Mouse (Mus musculus): ENCODE results near the gene Hoxd8. TPM values are rescaled to one million over a fixed set of nuclear protein-coding genes. Genes with fewer than 3 reads are reported as not detected.

Hoxd8 gene
- total RNA-seq (2022) = not detected

GRCm38 (mm10) chr2:74704393-74704998, at the start of gene Hoxd8:
Gene Hoxd8, plus strand, starts transcription at chr2:74704615.
- DNase-seq (ENCODE audit: low spot score in 2 of 2) = no peak

GRCm38 (mm10) chr2:74654743-74655419, 49.5 kb upstream of the Hoxd8 start:
- no peak for DNase-seq (ENCODE audit: low spot score in 2 of 2)

- DNase-seq (ENCODE audit: low spot score in 2 of 2) = no peak
These were observed 49.0 kb upstream of the Hoxd8 start for GRCm38 (mm10) chr2:74655420-74655781.

GRCm38 (mm10) chr2:74655821-74656631, 48.4 kb upstream of the Hoxd8 start:
- no peak for DNase-seq (ENCODE audit: low spot score in 2 of 2)

GRCm38 (mm10) chr2:74656632-74657021, 47.8 kb upstream of the Hoxd8 start:
- DNase-seq (ENCODE audit: low spot score in 2 of 2) = no peak

GRCm38 (mm10) chr2:74657251-74658023, 47.0 kb upstream of the Hoxd8 start:
- DNase-seq (ENCODE audit: low spot score in 2 of 2) = no peak

- DNase-seq (ENCODE audit: low spot score in 2 of 2) = no peak
These were observed 46.3 kb upstream of the Hoxd8 start for GRCm38 (mm10) chr2:74658024-74658666.

GRCm38 (mm10) chr2:74658667-74659371, 45.6 kb upstream of the Hoxd8 start:
- DNase-seq (ENCODE audit: low spot score in 2 of 2) = no peak

GRCm38 (mm10) chr2:74659507-74660005, 44.9 kb upstream of the Hoxd8 start, which contains the start of gene Evx2:
Gene Evx2, minus strand, starts transcription at chr2:74659557.
- DNase-seq (ENCODE audit: low spot score in 2 of 2) = no peak

GRCm38 (mm10) chr2:74660421-74661375, 43.7 kb upstream of the Hoxd8 start:
- DNase-seq (ENCODE audit: low spot score in 2 of 2) = no peak

GRCm38 (mm10) chr2:74661685-74662084, 42.7 kb upstream of the Hoxd8 start:
- no peak for DNase-seq (ENCODE audit: low spot score in 2 of 2)

GRCm38 (mm10) chr2:74663291-74663925, 41.0 kb upstream of the Hoxd8 start:
- no peak for DNase-seq (ENCODE audit: low spot score in 2 of 2)

GRCm38 (mm10) chr2:74666411-74666810, 38.0 kb upstream of the Hoxd8 start:
- no peak for DNase-seq (ENCODE audit: low spot score in 2 of 2)

GRCm38 (mm10) chr2:74667191-74667841, 37.1 kb upstream of the Hoxd8 start:
- no peak for DNase-seq (ENCODE audit: low spot score in 2 of 2)

- no peak for DNase-seq (ENCODE audit: low spot score in 2 of 2)
These were observed 36.5 kb upstream of the Hoxd8 start, which contains the start of gene Hoxd13 for GRCm38 (mm10) chr2:74667842-74668357. Gene Hoxd13, plus strand, starts transcription at chr2:74668310.

GRCm38 (mm10) chr2:74668370-74669229, 35.8 kb upstream of the Hoxd8 start:
- no peak for DNase-seq (ENCODE audit: low spot score in 2 of 2)

- no peak for DNase-seq (ENCODE audit: low spot score in 2 of 2)
These were observed 35.2 kb upstream of the Hoxd8 start for GRCm38 (mm10) chr2:74669230-74669578.
